Mouse (Mus musculus) neural tube, embryonic 13.5 days (tissue): ENCODE results near the gene Elk4. TPM values are rescaled to one million over a fixed set of nuclear protein-coding genes. Genes with fewer than 3 reads are reported as not detected.

Experiments
- polyA plus RNA-seq: library from polyadenylated mRNA; unstranded; fragments of >200 nt; fragmentation: Nextera tagmentation; extraction: Ambion mirVana; gene quantifications from 2 replicates; pipeline ENCODE4 v1.2.1, GENCODE M21; 2015

Elk4 gene
- polyA plus RNA-seq, 1 experiment from 2014 or later: 13.1 TPM

Other genes with a start within 250 kb of the Elk4 start
- gene Pm20d1, start 210.2 kb upstream of the Elk4 start, polyA plus RNA-seq: 0.14 and 0.29 TPM in 2 replicates
- 13.0 and 13.9 TPM in 2 replicates for gene Slc41a1, start 180.1 kb upstream of the Elk4 start, polyA plus RNA-seq
- 10.5 and 11.4 TPM in 2 replicates for gene Rab29, start 140.4 kb upstream of the Elk4 start, polyA plus RNA-seq
- gene Nucks1, start 97.1 kb upstream of the Elk4 start, polyA plus RNA-seq: 52.3 and 57.8 TPM in 2 replicates
- gene Slc45a3, start 44.6 kb upstream of the Elk4 start, polyA plus RNA-seq: 4.7 and 5.9 TPM in 2 replicates
- gene Mfsd4a, start 60.5 kb downstream of the Elk4 start, polyA plus RNA-seq: 7.5 and 8.0 TPM in 2 replicates
- 0.11 and 0.47 TPM in 2 replicates for gene Cdk18, start 132.1 kb downstream of the Elk4 start, polyA plus RNA-seq
- 19.1 and 22.6 TPM in 2 replicates for gene Lemd1, start 183.8 kb downstream of the Elk4 start, polyA plus RNA-seq
- gene AC124108.1, start 183.8 kb downstream of the Elk4 start, polyA plus RNA-seq: 2.7 and 3.5 TPM in 2 replicates
- not detected in 2 replicates for gene Gm10188, start 222.2 kb downstream of the Elk4 start, polyA plus RNA-seq